Mouse (Mus musculus) liver, adult 2 months (tissue): Measurements from ENCODE around the gene Mitd1.

Source experiments
- CTCF ChIP-seq: fragments of 200-500 bp; IDR thresholded peaks from 2 replicates; pipeline ENCODE4 v1.5.1; 2011; ENCODE audit warnings: low read depth, low read length, control low read depth
- POLR2A ChIP-seq: fragments of 200-500 bp; IDR thresholded peaks from 2 replicates; pipeline ENCODE4 v1.6.1; 2011; ENCODE audit warnings: low read length, control low read depth; ENCODE audit not compliant: insufficient read depth; ENCODE audit errors: extremely low read depth

DNA sequence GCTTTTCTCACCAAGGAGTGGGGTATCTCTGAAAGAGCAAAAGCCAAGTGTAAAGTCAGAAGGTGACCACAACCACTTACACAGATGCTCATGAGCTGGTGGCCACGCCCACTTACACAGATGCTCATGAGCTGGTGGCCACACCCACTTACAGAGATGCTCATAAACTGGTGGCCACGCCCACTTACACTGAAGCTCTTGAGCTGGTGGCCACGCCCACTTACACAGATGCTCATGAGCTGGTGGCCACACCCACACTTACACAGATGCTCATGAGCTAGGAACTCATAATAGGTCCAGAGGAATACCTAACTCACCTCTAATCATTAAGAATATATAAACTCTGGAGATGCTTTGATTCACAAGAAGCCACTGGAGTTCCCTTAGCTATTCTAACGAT lies 5.8 kb downstream of the Mitd1 start:
- TF ChIP-seq CTCF (no peak), POLR2A (no peak)
